Mouse (Mus musculus) heart, embryonic 10.5 days (tissue): ENCODE measurements around the gene Smndc1. TPM values are rescaled to one million over a fixed set of nuclear protein-coding genes. Genes with fewer than 3 reads are reported as not detected.

Experiments
- DNase-seq: peaks from one replicate; pipeline ENCODE4 v3.0.0-alpha.2; 2017; ENCODE audit warnings: low spot score
- H3K27ac ChIP-seq: fragments of 300-500 bp; sonication (generic); 2 replicates; pipeline ENCODE4 v1.5.1; 2016; ENCODE audit warnings: mild to moderate bottlenecking
- H3K27me3 ChIP-seq: fragments of 300-500 bp; sonication (generic); 2 replicates; pipeline ENCODE4 v1.6.1; 2016; ENCODE audit warnings: mild to moderate bottlenecking; ENCODE audit not compliant: poor library complexity, insufficient read depth, severe bottlenecking
- H3K36me3 ChIP-seq: fragments of 300-500 bp; sonication (generic); 2 replicates; pipeline ENCODE4 v1.6.1; 2016; ENCODE audit warnings: mild to moderate bottlenecking, moderate library complexity
- H3K4me1 ChIP-seq: fragments of 300-500 bp; sonication (generic); 2 replicates; pipeline ENCODE4 v1.6.1; 2016; ENCODE audit warnings: mild to moderate bottlenecking
- H3K4me3 ChIP-seq: fragments of 300-500 bp; sonication (generic); 2 replicates; pipeline ENCODE4 v1.5.1; 2016; ENCODE audit warnings: mild to moderate bottlenecking, moderate library complexity
- H3K9me3 ChIP-seq: fragments of 300-500 bp; sonication (generic); 2 replicates; pipeline ENCODE4 v1.6.1; 2016; ENCODE audit warnings: mild to moderate bottlenecking, moderate library complexity
- WGBS: fragments of 180-500 bp; shearing (Covaris S2); methylation state at CpG from one replicate; pipeline ENCODE4 v1.1.7; 2016; 5-methylcytosine and 5-hydroxymethylcytosine counted together
- polyA plus RNA-seq: library from polyadenylated mRNA; unstranded; fragments of >200 nt; fragmentation: Nextera tagmentation; extraction: Ambion mirVana; gene quantifications from 2 replicates; pipeline ENCODE4 v1.2.1, GENCODE M21; 2016

Gene Smndc1
- polyA plus RNA-seq, 1 experiment from 2014 or later = 31.7 TPM

- Histone ChIP-seq H3K4me1 (peaks cover 7% of the 10 kb centered on the region), H3K4me3 (no peak overlapping the region)
- WGBS = 92% methylated on average over 16 of the region's 16 CpGs
Observed at GRCm38 (mm10) chr19:53344062-53344461, 46.3 kb downstream of the Smndc1 start.

DNA sequence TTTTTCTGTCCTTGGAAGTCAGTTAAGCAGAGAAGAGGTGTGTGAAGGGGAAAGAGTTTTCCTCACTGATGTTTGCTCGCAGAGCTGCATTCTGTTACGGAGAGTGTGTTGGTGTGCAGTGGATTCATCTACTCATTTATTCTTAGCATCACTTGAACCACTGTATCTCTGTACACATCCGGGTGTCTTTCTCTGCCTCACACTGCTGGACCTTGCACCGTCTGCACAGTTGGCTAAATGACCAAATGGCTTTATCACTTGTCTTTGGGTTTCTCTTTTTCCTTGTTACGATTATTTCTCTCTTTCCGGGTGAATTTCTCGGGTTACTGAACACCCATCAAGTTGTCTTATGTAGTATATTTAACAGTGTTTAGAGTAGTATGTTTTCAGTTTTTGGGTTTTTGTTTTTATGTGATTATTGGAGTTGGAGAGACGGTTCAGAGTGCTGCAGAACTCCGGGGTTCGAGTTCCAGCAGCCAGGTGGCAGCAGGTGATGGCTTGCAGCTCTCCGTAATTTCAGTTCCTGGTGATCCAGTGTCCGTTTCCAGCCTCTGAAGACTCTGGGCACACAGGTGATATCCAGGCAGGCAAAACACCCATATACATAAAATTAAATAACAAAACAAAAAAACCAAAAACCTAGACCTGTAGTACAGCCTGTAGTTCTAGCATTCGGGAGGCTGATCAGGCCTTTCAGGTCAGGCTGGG lies 47.0 kb downstream of the Smndc1 start:
- 83% methylated on average over 13 of the region's 13 CpGs for WGBS
- Histone ChIP-seq H3K4me1 (peaks cover 7% of the 10 kb centered on the region), H3K4me3 (no peak overlapping the region), H3K27ac (no peak overlapping the region), H3K36me3 (0 out of 2 replicates have a peak, but pooled peaks cover 2% of the 10 kb centered on the region), H3K9me3 (no peaks in the 10 kb centered on the region), H3K27me3 (no peaks in the 10 kb centered on the region)
- DNase-seq = no peak

More at GRCm38 (mm10) chr19:53344062-53344461, 46.3 kb downstream of the Smndc1 start:
- Histone ChIP-seq H3K9me3 (no peaks in the 10 kb centered on the region), H3K27ac (no peak overlapping the region), H3K36me3 (no peaks in the 10 kb centered on the region), H3K27me3 (no peaks in the 10 kb centered on the region)
- no peak for DNase-seq

- DNase-seq = no peak
Observed at GRCm38 (mm10) chr19:53340423-53340822, 50.0 kb downstream of the Smndc1 start.

DNA sequence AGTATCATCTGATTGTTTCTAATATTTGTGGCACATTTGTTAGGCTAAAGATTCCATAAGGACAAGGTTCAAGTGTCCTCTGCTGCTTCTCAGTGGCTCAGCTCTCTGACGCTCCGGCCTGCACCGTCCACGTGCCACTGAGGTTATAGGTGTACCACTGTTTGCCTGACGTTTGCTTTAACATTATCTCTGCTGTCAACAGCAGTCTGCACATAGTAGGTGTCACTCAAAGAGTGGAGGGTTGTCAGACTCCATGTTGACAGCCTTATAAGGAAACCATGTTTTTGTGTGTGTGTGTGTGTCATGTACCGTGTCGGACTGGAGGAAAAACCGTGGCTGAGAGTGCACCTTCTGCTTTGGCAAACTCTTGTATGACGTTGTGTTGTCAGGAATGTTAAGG lies 55.1 kb downstream of the Smndc1 start:
- Histone ChIP-seq H3K9me3 (no peaks in the 10 kb centered on the region), H3K4me1 (peaks cover 9% of the 10 kb centered on the region), H3K36me3 (peaks cover 35% of the 10 kb centered on the region), H3K4me3 (no peak overlapping the region), H3K27ac (no peak overlapping the region), H3K27me3 (no peaks in the 10 kb centered on the region)
- 70% methylated on average over 9 of the region's 9 CpGs for WGBS
- no peak for DNase-seq

More at GRCm38 (mm10) chr19:53340423-53340822, 50.0 kb downstream of the Smndc1 start:
- Histone ChIP-seq H3K4me1 (peaks cover 3% of the 10 kb centered on the region; the same call in 1 of the 2 replicates), H3K36me3 (peaks cover 18% of the 10 kb centered on the region), H3K4me3 (no peak overlapping the region), H3K27me3 (no peaks in the 10 kb centered on the region), H3K9me3 (no peaks in the 10 kb centered on the region), H3K27ac (no peak overlapping the region)
- WGBS = 16% methylated on average over 6 of the region's 6 CpGs

DNA sequence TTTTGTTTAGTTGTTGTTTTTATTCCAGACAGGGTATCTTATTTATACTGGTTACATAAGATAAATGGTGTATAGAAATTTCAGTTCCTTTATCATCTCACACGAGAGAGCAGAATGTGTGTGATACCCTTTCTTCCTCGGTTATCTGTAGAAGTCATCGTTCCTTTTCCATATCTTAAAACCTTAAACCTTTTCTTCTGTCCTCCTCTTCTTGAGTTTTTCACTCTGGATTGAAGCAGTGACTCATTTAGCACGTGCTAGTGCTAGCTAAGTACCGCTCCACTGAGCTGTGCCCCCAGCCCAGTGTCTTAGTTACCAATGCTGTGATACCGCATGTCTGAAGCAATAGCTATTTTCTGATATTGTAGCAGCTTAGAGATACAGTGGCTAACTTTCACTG lies 56.6 kb downstream of the Smndc1 start:
- no peak overlapping the region for H3K27ac ChIP-seq
- no peaks in the 10 kb centered on the region for H3K27me3 ChIP-seq
- WGBS = 86% methylated on average over 6 of the region's 6 CpGs
- H3K36me3 ChIP-seq = peaks cover 35% of the 10 kb centered on the region
- no peak overlapping the region for H3K4me3 ChIP-seq
- DNase-seq = no peak
- no peaks in the 10 kb centered on the region for H3K9me3 ChIP-seq
- peaks cover 11% of the 10 kb centered on the region for H3K4me1 ChIP-seq

GRCm38 (mm10) chr19:53331882-53332500 lies 58.4 kb downstream of the Smndc1 start:
- no peaks in the 10 kb centered on the region for H3K27me3 ChIP-seq
- peaks cover 20% of the 10 kb centered on the region for H3K36me3 ChIP-seq
- 81% methylated on average over 21 of the region's 21 CpGs for WGBS
- no peak overlapping the region for H3K4me3 ChIP-seq
- no peak for DNase-seq
- H3K27ac ChIP-seq = no peak overlapping the region
- peaks cover 16% of the 10 kb centered on the region for H3K4me1 ChIP-seq
- no peaks in the 10 kb centered on the region for H3K9me3 ChIP-seq

DNA sequence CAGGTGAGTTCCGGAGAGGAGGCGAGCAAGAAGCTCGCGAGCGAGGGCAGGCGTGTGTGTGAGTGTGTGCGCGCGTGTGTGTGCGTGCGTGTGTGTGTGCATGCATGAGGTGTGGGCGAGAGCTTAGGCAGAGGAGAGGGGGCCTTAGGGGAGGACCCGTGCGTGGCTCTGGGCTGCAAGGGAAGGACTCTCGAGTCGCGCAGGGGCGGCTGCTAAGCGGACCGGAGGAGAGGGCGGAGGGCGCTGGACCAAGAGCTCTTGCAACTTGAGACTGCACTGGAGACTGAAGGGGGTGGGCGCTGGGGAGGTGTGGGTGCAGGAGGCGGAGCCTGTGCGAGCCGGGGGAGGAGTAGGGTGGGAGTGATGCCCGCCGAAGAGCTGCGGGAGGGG lies 60.4 kb downstream of the Smndc1 start:
- Histone ChIP-seq H3K4me1 (peaks cover 32% of the 10 kb centered on the region), H3K27me3 (no peaks in the 10 kb centered on the region), H3K4me3 (peak overlapping the region; percentile 91), H3K27ac (peak overlapping the region; percentile 90), H3K36me3 (peaks cover 18% of the 10 kb centered on the region), H3K9me3 (no peaks in the 10 kb centered on the region)
- peak; percentile 95 for DNase-seq
- WGBS = under 1% methylated on average over 29 of the region's 29 CpGs

Other genes with a start within 250 kb of the Smndc1 start
- 27.7 and 28.7 TPM in 2 replicates for gene Mxi1, start 80.1 kb downstream of the Smndc1 start, polyA plus RNA-seq
- gene Gm10197, start 18.8 kb downstream of the Smndc1 start, polyA plus RNA-seq = not detected in 2 replicates
- gene Dusp5, start 138.5 kb upstream of the Smndc1 start, polyA plus RNA-seq = 11.9 and 15.9 TPM in 2 replicates
- 373 and 457 TPM in 2 replicates for gene Nutf2-ps1, start 198.5 kb upstream of the Smndc1 start, polyA plus RNA-seq
- 47.0 and 64.8 TPM in 2 replicates for gene Smc3, start 209.8 kb upstream of the Smndc1 start, polyA plus RNA-seq